Mouse (Mus musculus) right cerebral cortex, postnatal 36 days (tissue): ENCODE measurements around the gene Rbm4b.
A peak's percentile ranks its signal among the peaks of the same experiment; 100 is the strongest.

ENCODE experiments used
- DNase-seq, 2 experiments: peaks; one replicate each; pipeline ENCODE4 v3.0.0; 2022; ENCODE audit warnings: low spot score in 2 of 2, mixed read lengths in 1 of 2

The Rbm4b gene

GRCm38 (mm10) chr19:4756193-4756911, at the start of gene Rbm4b:
Gene Rbm4b, plus strand, starts transcription at chr19:4756497.
- DNase-seq: peak; percentile 95 to 96

GRCm38 (mm10) chr19:4708765-4709164, 47.5 kb upstream of the Rbm4b start:
- no peak for DNase-seq

- peak; percentile 77 to 92 for DNase-seq
Measured at GRCm38 (mm10) chr19:4711098-4711600, 45.1 kb upstream of the Rbm4b start, which contains the start of gene Sptbn2. Gene Sptbn2, plus strand, starts transcription at chr19:4711167.

GRCm38 (mm10) chr19:4711601-4712155, 44.6 kb upstream of the Rbm4b start:
- no peak for DNase-seq

- no peak for DNase-seq
Measured at GRCm38 (mm10) chr19:4712156-4712780, 44.0 kb upstream of the Rbm4b start.

GRCm38 (mm10) chr19:4712781-4713526, 43.3 kb upstream of the Rbm4b start:
- DNase-seq: no peak

- no peak for DNase-seq
Measured at GRCm38 (mm10) chr19:4713886-4714285, 42.4 kb upstream of the Rbm4b start.

GRCm38 (mm10) chr19:4716756-4717155, 39.5 kb upstream of the Rbm4b start:
- DNase-seq: no peak

- DNase-seq: no peak
Measured at GRCm38 (mm10) chr19:4717281-4717680, 39.0 kb upstream of the Rbm4b start.

- DNase-seq: no peak
Measured at GRCm38 (mm10) chr19:4718716-4719115, 37.6 kb upstream of the Rbm4b start.

- no peak for DNase-seq
Measured at GRCm38 (mm10) chr19:4719351-4719764, 36.9 kb upstream of the Rbm4b start.

- DNase-seq: no peak
Measured at GRCm38 (mm10) chr19:4720112-4720511, 36.2 kb upstream of the Rbm4b start.

- no peak for DNase-seq
Measured at GRCm38 (mm10) chr19:4720671-4721244, 35.5 kb upstream of the Rbm4b start.

- no peak for DNase-seq
Measured at GRCm38 (mm10) chr19:4729186-4729585, 27.1 kb upstream of the Rbm4b start.

- no peak for DNase-seq
Measured at GRCm38 (mm10) chr19:4733052-4733451, 23.2 kb upstream of the Rbm4b start.

- no peak for DNase-seq
Measured at GRCm38 (mm10) chr19:4737866-4738265, 18.4 kb upstream of the Rbm4b start.

GRCm38 (mm10) chr19:4739053-4739452, 17.2 kb upstream of the Rbm4b start:
- DNase-seq: no peak

- no peak for DNase-seq
Measured at GRCm38 (mm10) chr19:4739762-4740161, 16.5 kb upstream of the Rbm4b start.

GRCm38 (mm10) chr19:4741482-4741881, 14.8 kb upstream of the Rbm4b start:
- DNase-seq: no peak

GRCm38 (mm10) chr19:4742229-4742628, 14.1 kb upstream of the Rbm4b start:
- DNase-seq: no peak

- DNase-seq: no peak
Measured at GRCm38 (mm10) chr19:4743524-4743923, 12.8 kb upstream of the Rbm4b start.

GRCm38 (mm10) chr19:4744026-4744425, 12.3 kb upstream of the Rbm4b start:
- no peak for DNase-seq
